Mouse (Mus musculus): ENCODE data around the gene Erf. TPM values are rescaled to one million over a fixed set of nuclear protein-coding genes. Genes with fewer than 3 reads are reported as not detected.

Erf gene
- total RNA-seq, 1 experiment from 2014 or later, result 34.4 TPM

- DNase-seq, result no peak
These were observed 40.1 kb downstream of the Erf start for GRCm38 (mm10) chr7:25210482-25210881.

- peak; percentile 20 for DNase-seq
These were observed 41.4 kb downstream of the Erf start for GRCm38 (mm10) chr7:25209161-25209622.

GRCm38 (mm10) chr7:25206094-25206830, 44.3 kb downstream of the Erf start:
- peak; percentile 58 for DNase-seq

GRCm38 (mm10) chr7:25205355-25206093, 45.0 kb downstream of the Erf start:
- DNase-seq, result peak; percentile 37

GRCm38 (mm10) chr7:25203624-25204023, 46.9 kb downstream of the Erf start:
- no peak for DNase-seq

GRCm38 (mm10) chr7:25197384-25198018, 53.1 kb downstream of the Erf start:
- no peak for DNase-seq

- DNase-seq, result no peak
These were observed 54.5 kb downstream of the Erf start for GRCm38 (mm10) chr7:25196107-25196506.

GRCm38 (mm10) chr7:25195148-25195547, 55.4 kb downstream of the Erf start:
- DNase-seq, result no peak

Small RNA genes within 50 kb of the gene (microRNA-seq; reads per million reads assigned to microRNA genes)
- gene Mir7048, result 0 reads per million in 2 experiments

Other genes with a start within 250 kb of the Erf start
- 35.6 and 39.8 TPM in 2 replicates for gene Atp1a3, start 244.8 kb downstream of the Erf start, total RNA-seq (2021)
- gene Grik5, start 178.4 kb downstream of the Erf start, total RNA-seq (2021), result 18.6 and 21.3 TPM in 2 replicates
- 18.8 and 19.2 TPM in 2 replicates for gene Zfp574, start 178.2 kb downstream of the Erf start, total RNA-seq (2021)
- gene Pou2f2, start 71.0 kb downstream of the Erf start, total RNA-seq (2021), result 0.96 and 5.1 TPM in 2 replicates
- gene Dedd2, start 30.1 kb downstream of the Erf start, total RNA-seq (2021), result 17.4 and 17.9 TPM in 2 replicates
- 9.0 and 11.6 TPM in 2 replicates for gene Zfp526, start 29.3 kb downstream of the Erf start, total RNA-seq (2021)
- 96.8 and 104 TPM in 2 replicates for gene Gsk3a, start 12.9 kb downstream of the Erf start, total RNA-seq (2021)
- gene Cic, start 16.9 kb upstream of the Erf start, total RNA-seq (2021), result 115 and 127 TPM in 2 replicates
- gene Pafah1b3, start 47.2 kb upstream of the Erf start, total RNA-seq (2021), result 31.5 and 33.7 TPM in 2 replicates
- gene Prr19, start 50.6 kb upstream of the Erf start, total RNA-seq (2021), result not detected in 2 replicates
- gene Tmem145, start 55.3 kb upstream of the Erf start, total RNA-seq (2021), result 1.4 and 3.2 TPM in 2 replicates
- 39.1 and 39.7 TPM in 2 replicates for gene Megf8, start 66.4 kb upstream of the Erf start, total RNA-seq (2021)
- gene Cnfn, start 119.0 kb upstream of the Erf start, total RNA-seq (2021), result not detected in 2 replicates
- 400 and 439 TPM in 2 replicates for gene Lipe, start 147.9 kb upstream of the Erf start, total RNA-seq (2021)
- 0.53 TPM in 1 of 2 replicates, not detected in the other for gene Cxcl17, start 162.1 kb upstream of the Erf start, total RNA-seq (2021)
- gene Ceacam1, start 226.8 kb upstream of the Erf start, total RNA-seq (2021), result 16.1 and 21.2 TPM in 2 replicates